Mouse (Mus musculus): ENCODE measurements at regions not wholly inside any gene's neighbourhood (a gene's known extent, or its start where the extent isn't known, plus 50 kb on each side); places are given as distances from the start of the nearest gene placed in this dataset.

DNA sequence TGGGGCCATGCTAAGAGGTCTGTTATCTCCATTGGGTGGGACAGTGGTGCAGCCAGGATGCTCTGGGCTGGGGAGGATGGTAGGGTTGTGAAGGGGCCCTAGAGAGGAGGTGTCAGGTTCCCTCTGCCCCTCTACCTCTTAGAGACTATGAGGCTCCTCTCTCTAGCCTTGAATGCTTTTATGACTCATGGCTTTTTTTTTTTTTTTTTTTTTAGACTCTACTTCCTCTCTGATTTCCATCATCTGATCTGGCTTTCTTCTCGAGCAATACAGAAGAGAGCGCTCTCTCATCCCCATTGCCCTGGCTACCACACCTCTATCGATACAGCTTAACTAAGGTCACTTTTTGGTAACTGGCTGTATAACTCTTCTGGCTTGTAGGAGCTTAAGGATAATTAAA lies 176.6 kb upstream of the Grik3 start:
- no peaks in the 10 kb centered on the region for H3K36me3 ChIP-seq (ENCODE audit: control insufficient read depth, insufficient read depth, low read length)
- no peaks in the 10 kb centered on the region for H3K4me1 ChIP-seq (ENCODE audit: control insufficient read depth, insufficient read depth, low read length)
- no peak overlapping the region for H3K4me3 ChIP-seq (ENCODE audit: control insufficient read depth, low read depth, low read length)
- H3K27ac ChIP-seq (ENCODE audit: control insufficient read depth, insufficient read depth, low read depth, low read length) = no peak overlapping the region
- TF ChIP-seq POLR2A (IDR thresholded peaks at IDR 0.05; ENCODE audit: control insufficient read depth, low read depth, low read length) (no peak), CTCF (IDR thresholded peaks at IDR 0.05; ENCODE audit: control insufficient read depth, insufficient read depth, insufficient replicate concordance, low read depth, low read length) (no peak)
- H3K27me3 ChIP-seq (ENCODE audit: control insufficient read depth, insufficient read depth, low read length) = no peaks in the 10 kb centered on the region

DNA sequence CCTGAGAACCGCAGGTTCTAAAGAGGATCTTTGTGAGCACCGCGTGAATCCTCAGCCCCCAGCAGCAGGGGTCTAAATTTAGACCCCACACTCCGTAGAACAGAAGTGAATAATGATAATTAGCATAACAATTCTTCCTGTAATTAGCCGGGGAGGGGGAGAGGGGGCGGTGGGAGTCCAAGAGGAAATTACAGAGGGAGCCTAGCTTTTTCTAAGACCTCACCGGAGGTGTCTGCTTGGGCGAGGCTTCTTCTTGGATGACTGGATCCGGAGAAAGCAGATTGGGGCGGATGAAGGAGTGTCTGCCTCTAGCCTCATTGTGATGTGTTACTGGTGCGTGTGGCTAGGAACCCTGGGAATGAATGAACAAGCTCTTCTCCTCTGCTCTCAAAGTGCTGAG lies 177.2 kb upstream of the Grik3 start:
- Histone ChIP-seq H3K4me1 (ENCODE audit: control insufficient read depth, insufficient read depth, low read length) (no peaks in the 10 kb centered on the region), H3K36me3 (ENCODE audit: control insufficient read depth, insufficient read depth, low read length) (no peaks in the 10 kb centered on the region), H3K4me3 (ENCODE audit: control insufficient read depth, low read depth, low read length) (no peak overlapping the region), H3K27me3 (ENCODE audit: control insufficient read depth, insufficient read depth, low read length) (no peaks in the 10 kb centered on the region), H3K27ac (ENCODE audit: control insufficient read depth, insufficient read depth, low read depth, low read length) (no peak overlapping the region)
- TF ChIP-seq POLR2A (IDR thresholded peaks at IDR 0.05; ENCODE audit: control insufficient read depth, low read depth, low read length) = no peak
- no peak for TF ChIP-seq CTCF (IDR thresholded peaks at IDR 0.05; ENCODE audit: control insufficient read depth, insufficient read depth, insufficient replicate concordance, low read depth, low read length)

GRCm38 (mm10) chr4:125308171-125308570 lies 180.5 kb upstream of the Zc3h12a start:
- Histone ChIP-seq H3K4me3 (ENCODE audit: control insufficient read depth, low read depth, low read length) (no peak overlapping the region), H3K36me3 (ENCODE audit: control insufficient read depth, insufficient read depth, low read length) (no peaks in the 10 kb centered on the region), H3K27me3 (ENCODE audit: control insufficient read depth, insufficient read depth, low read length) (no peaks in the 10 kb centered on the region), H3K27ac (ENCODE audit: control insufficient read depth, insufficient read depth, low read depth, low read length) (no peak overlapping the region), H3K4me1 (ENCODE audit: control insufficient read depth, insufficient read depth, low read length) (no peaks in the 10 kb centered on the region)
- no peak for TF ChIP-seq POLR2A (IDR thresholded peaks at IDR 0.05; ENCODE audit: control insufficient read depth, low read depth, low read length)
- no peak for TF ChIP-seq CTCF (IDR thresholded peaks at IDR 0.05; ENCODE audit: control insufficient read depth, insufficient read depth, insufficient replicate concordance, low read depth, low read length)

GRCm38 (mm10) chr4:125305766-125306165 lies 178.1 kb upstream of the Zc3h12a start:
- no peak for TF ChIP-seq POLR2A (IDR thresholded peaks at IDR 0.05; ENCODE audit: control insufficient read depth, low read depth, low read length)
- TF ChIP-seq CTCF (IDR thresholded peaks at IDR 0.05; ENCODE audit: control insufficient read depth, insufficient read depth, insufficient replicate concordance, low read depth, low read length) = no peak
- no peak overlapping the region for H3K27ac ChIP-seq (ENCODE audit: control insufficient read depth, insufficient read depth, low read depth, low read length)
- H3K4me1 ChIP-seq (ENCODE audit: control insufficient read depth, insufficient read depth, low read length) = peaks cover 3% of the 10 kb centered on the region
- no peak overlapping the region for H3K4me3 ChIP-seq (ENCODE audit: control insufficient read depth, low read depth, low read length)
- H3K27me3 ChIP-seq (ENCODE audit: control insufficient read depth, insufficient read depth, low read length) = no peaks in the 10 kb centered on the region
- no peaks in the 10 kb centered on the region for H3K36me3 ChIP-seq (ENCODE audit: control insufficient read depth, insufficient read depth, low read length)

GRCm38 (mm10) chr4:125302660-125303059 lies 175.0 kb upstream of the Zc3h12a start:
- Histone ChIP-seq H3K4me1 (ENCODE audit: control insufficient read depth, insufficient read depth, low read length) (peaks cover 7% of the 10 kb centered on the region), H3K36me3 (ENCODE audit: control insufficient read depth, insufficient read depth, low read length) (no peaks in the 10 kb centered on the region), H3K27ac (ENCODE audit: control insufficient read depth, insufficient read depth, low read depth, low read length) (no peak overlapping the region), H3K4me3 (ENCODE audit: control insufficient read depth, low read depth, low read length) (no peak overlapping the region), H3K27me3 (ENCODE audit: control insufficient read depth, insufficient read depth, low read length) (no peaks in the 10 kb centered on the region)
- TF ChIP-seq POLR2A (IDR thresholded peaks at IDR 0.05; ENCODE audit: control insufficient read depth, low read depth, low read length) (no peak), CTCF (IDR thresholded peaks at IDR 0.05; ENCODE audit: control insufficient read depth, insufficient read depth, insufficient replicate concordance, low read depth, low read length) (no peak)

DNA sequence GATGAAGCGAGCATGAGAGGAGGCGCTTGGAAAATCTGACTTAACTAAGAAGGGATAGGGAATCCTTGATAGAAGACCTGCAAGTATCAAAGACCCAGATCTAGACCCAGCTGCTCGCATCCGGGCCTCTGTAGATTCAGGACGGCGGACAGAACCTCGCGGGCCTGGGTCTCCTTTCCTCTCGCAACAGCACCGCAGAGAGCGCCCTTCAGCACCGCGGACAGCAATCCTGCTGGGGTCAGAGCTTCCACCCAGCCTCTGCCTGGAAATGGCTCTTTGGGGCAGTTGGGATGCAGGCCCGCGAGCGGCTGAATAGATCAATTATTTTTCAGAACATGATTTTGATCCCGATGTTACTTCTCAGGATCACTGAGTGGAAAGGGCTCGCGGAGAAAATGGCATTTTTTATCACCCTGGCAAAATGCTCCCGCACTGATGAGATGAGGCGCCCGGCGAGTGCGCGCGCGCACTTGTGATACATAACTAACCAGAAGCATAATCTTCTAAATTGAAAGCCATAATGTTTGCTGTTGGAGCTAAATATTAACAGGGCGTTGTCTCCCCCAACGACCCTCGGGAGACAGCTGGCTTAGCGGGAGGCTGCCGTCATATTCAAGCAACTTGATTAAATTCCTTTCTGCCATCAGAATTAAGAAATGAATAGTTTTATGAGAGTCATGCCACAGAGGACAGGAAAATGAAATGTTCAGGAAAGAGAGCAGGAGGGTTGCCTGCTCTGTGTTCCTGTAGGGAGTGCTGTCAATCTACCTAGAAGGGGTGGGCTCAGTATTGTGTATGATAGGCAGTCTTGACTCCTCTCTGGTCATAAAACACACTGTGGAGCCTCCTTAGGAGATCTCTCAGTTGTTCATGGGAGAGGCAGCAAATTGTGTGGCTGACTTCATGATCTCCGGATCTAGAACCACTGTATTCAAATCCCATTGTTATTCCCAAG lies 173.1 kb upstream of the Zc3h12a start:
- Histone ChIP-seq H3K36me3 (ENCODE audit: control insufficient read depth, insufficient read depth, low read length) (no peaks in the 10 kb centered on the region), H3K27ac (ENCODE audit: control insufficient read depth, insufficient read depth, low read depth, low read length) (no peak overlapping the region), H3K4me1 (ENCODE audit: control insufficient read depth, insufficient read depth, low read length) (peaks cover 7% of the 10 kb centered on the region), H3K4me3 (ENCODE audit: control insufficient read depth, low read depth, low read length) (no peak overlapping the region), H3K27me3 (ENCODE audit: control insufficient read depth, insufficient read depth, low read length) (no peaks in the 10 kb centered on the region)
- TF ChIP-seq POLR2A (IDR thresholded peaks at IDR 0.05; ENCODE audit: control insufficient read depth, low read depth, low read length) (no peak), CTCF (IDR thresholded peaks at IDR 0.05; ENCODE audit: control insufficient read depth, insufficient read depth, insufficient replicate concordance, low read depth, low read length) (0 out of 2 replicates have a peak, but pooled peaks have one; percentile 3)

DNA sequence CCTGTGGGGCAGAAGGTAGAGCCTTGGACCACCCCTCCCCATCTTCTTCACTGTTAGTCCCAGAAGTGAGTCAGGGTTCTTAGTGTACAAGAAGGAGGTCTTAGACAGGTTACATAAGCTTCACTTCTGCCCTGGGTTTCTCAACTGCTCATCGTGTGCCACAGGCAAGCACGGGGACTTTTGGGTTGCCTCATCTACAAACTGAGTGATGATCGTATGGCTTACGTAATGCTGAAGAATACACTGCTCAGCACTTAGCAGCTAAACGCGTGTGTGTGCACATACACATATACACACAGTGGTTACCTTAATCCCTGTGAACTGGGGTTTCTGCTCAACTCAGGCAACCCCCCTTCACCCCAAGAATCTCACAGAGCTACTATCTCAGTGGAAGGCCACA lies 163.1 kb upstream of the Zc3h12a start:
- no peak overlapping the region for H3K27ac ChIP-seq (ENCODE audit: control insufficient read depth, insufficient read depth, low read depth, low read length)
- H3K4me3 ChIP-seq (ENCODE audit: control insufficient read depth, low read depth, low read length) = no peak overlapping the region
- TF ChIP-seq POLR2A (IDR thresholded peaks at IDR 0.05; ENCODE audit: control insufficient read depth, low read depth, low read length) (no peak), CTCF (IDR thresholded peaks at IDR 0.05; ENCODE audit: control insufficient read depth, insufficient read depth, insufficient replicate concordance, low read depth, low read length) (no peak)
- no peaks in the 10 kb centered on the region for H3K36me3 ChIP-seq (ENCODE audit: control insufficient read depth, insufficient read depth, low read length)
- no peaks in the 10 kb centered on the region for H3K4me1 ChIP-seq (ENCODE audit: control insufficient read depth, insufficient read depth, low read length)
- no peaks in the 10 kb centered on the region for H3K27me3 ChIP-seq (ENCODE audit: control insufficient read depth, insufficient read depth, low read length)

Data from testis, adult 2 months (tissue).